Mouse (Mus musculus): ENCODE data around the gene Cog2. TPM values are rescaled to one million over a fixed set of nuclear protein-coding genes. Genes with fewer than 3 reads are reported as not detected.

The Cog2 gene
- polyA plus RNA-seq, 1 experiment from 2014 or later, result 16.5 TPM

DNA sequence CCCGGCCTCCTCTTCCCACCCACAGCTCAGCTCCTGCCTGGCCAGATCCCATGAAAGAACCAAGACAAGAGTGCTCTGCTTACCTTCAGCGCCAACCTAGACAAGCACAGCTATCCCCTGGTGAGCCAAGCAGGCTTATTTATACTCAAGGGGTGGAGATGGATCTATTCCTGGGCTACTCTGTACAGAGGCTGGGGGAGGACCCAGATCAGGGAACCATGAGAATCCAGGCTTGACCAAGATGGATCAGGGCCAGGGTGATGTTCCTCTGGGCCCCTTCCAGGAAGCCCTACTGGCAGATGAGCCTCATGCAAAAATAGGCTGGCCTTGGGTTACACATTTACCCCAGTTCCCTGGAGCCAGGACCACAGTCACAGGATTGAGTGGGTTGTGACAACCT lies 49.0 kb downstream of the Cog2 start, which contains the start of gene Agt:
Gene Agt, minus strand, starts transcription at position 114 of the 400 bp plus-strand sequence.
- Histone ChIP-seq H3K9me3 (replicated peaks) (no peaks in the 10 kb centered on the region), H3K4me1 (replicated peaks) (peaks cover 22% of the 10 kb centered on the region), H3K4me2 (peak within 1 kb of the TSS; percentile 44), H3K36me3 (replicated peaks) (no peaks in the 10 kb centered on the region), H3K9ac (peak within 1 kb of the TSS; percentile 15; the same call in 1 of the 2 replicates), H3K4me3 (replicated peaks) (peak within 1 kb of the TSS; percentile 44), H3K27me3 (no peaks in the 10 kb centered on the region), H3K27ac (replicated peaks) (peak within 1 kb of the TSS; percentile 78)
- WGBS (ENCODE audit: insufficient replicate concordance), result 57% methylated on average over 2 of the region's 2 CpGs
- ATAC-seq (ENCODE audit: insufficient read depth), result peak; percentile 66

DNA sequence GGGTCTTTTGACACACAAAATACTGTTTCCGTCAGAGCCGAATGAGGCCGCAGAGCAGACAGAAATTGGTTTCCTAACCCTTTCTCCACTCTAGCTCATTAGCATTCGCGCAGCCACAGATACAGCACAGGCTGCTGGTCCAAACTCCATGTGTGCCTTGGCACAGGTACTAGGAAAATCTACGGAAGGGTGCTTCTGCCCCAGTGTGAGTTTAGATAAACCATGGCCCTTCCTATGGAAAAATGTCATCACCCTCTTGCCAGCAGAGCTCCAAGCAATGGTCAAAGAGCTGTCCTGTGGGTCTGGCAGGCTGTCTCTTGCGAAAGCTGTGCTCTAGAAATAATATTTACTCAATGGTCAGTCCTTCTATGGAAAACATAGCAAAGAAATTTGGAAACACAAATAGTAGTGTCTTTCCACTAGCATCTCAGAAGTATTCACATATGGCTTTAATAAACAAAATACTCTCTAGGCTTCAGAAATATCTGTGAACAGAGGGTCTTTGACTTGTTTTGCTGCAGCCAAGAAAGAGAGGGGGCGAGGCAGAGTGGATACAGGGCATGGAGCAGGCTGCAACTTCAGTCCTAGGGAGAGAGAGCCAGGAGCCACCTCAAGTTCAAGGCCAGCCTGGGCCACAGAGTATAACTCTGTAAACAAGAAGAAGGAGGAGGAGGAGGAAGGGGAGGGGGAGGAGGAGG lies 51.3 kb downstream of the Cog2 start:
- H3K9me3 ChIP-seq (replicated peaks), result no peaks in the 10 kb centered on the region
- 51% methylated on average over 8 of the region's 8 CpGs for WGBS (ENCODE audit: insufficient replicate concordance)
- ATAC-seq (ENCODE audit: insufficient read depth), result peak; percentile 61
- no peaks in the 10 kb centered on the region for H3K27me3 ChIP-seq
- H3K4me1 ChIP-seq (replicated peaks), result peaks cover 18% of the 10 kb centered on the region
- no peak overlapping the region for H3K4me2 ChIP-seq
- no peak overlapping the region for H3K9ac ChIP-seq
- H3K27ac ChIP-seq (replicated peaks), result peak overlapping the region; percentile 78
- H3K4me3 ChIP-seq (replicated peaks), result no peak overlapping the region
- H3K36me3 ChIP-seq (replicated peaks), result no peaks in the 10 kb centered on the region

DNA sequence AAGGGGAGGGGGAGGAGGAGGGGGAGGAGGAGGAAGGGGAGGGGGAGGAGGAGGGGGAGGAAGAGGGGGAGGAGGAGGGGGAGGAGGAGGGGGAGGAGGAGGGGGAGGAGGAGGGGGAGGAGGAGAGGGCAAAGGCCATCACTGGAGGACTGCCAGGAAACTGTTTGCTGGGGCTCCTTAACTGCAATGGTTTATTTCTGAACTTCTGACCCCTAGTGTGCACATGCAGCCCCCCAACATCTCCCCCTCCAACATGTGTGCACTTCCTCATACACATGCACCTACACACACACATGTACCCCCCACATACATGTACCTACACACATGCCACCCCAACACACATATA lies 51.8 kb downstream of the Cog2 start:
- ATAC-seq (ENCODE audit: insufficient read depth), result no peak
- Histone ChIP-seq H3K27me3 (no peaks in the 10 kb centered on the region), H3K4me1 (replicated peaks) (peaks cover 18% of the 10 kb centered on the region), H3K36me3 (replicated peaks) (no peaks in the 10 kb centered on the region), H3K9me3 (replicated peaks) (no peaks in the 10 kb centered on the region), H3K4me2 (no peak overlapping the region), H3K4me3 (replicated peaks) (no peak overlapping the region), H3K27ac (replicated peaks) (no peak overlapping the region), H3K9ac (no peak overlapping the region)

GRCm38 (mm10) chr8:124573552-124574340 lies 53.2 kb downstream of the Cog2 start:
- peak overlapping the region; percentile 60 for H3K27ac ChIP-seq (replicated peaks)
- no peak overlapping the region for H3K9ac ChIP-seq
- ATAC-seq (ENCODE audit: insufficient read depth), result no peak
- no peaks in the 10 kb centered on the region for H3K27me3 ChIP-seq
- no peaks in the 10 kb centered on the region for H3K9me3 ChIP-seq (replicated peaks)
- no peaks in the 10 kb centered on the region for H3K36me3 ChIP-seq (replicated peaks)
- peaks cover 18% of the 10 kb centered on the region for H3K4me1 ChIP-seq (replicated peaks)
- H3K4me2 ChIP-seq, result no peak overlapping the region
- no peak overlapping the region for H3K4me3 ChIP-seq (replicated peaks)
- WGBS (ENCODE audit: insufficient replicate concordance), result 47% methylated on average over 15 of the region's 15 CpGs

GRCm38 (mm10) chr8:124575811-124576210 lies 55.2 kb downstream of the Cog2 start, which contains the start of gene Capn9:
TSS of gene Capn9 (plus strand) at chr8:124576111.
- Histone ChIP-seq H3K27me3 (no peaks in the 10 kb centered on the region), H3K4me1 (replicated peaks) (peaks cover 18% of the 10 kb centered on the region), H3K36me3 (replicated peaks) (no peaks in the 10 kb centered on the region), H3K9me3 (replicated peaks) (no peaks in the 10 kb centered on the region), H3K9ac (no peak within 1 kb of the TSS), H3K4me3 (replicated peaks) (no peak within 1 kb of the TSS), H3K27ac (replicated peaks) (no peak within 1 kb of the TSS), H3K4me2 (no peak within 1 kb of the TSS)
- 69% methylated on average over 8 of the region's 8 CpGs for WGBS (ENCODE audit: insufficient replicate concordance)
- no peak for ATAC-seq (ENCODE audit: insufficient read depth)

GRCm38 (mm10) chr8:124576751-124577150 lies 56.2 kb downstream of the Cog2 start:
- Histone ChIP-seq H3K27me3 (no peaks in the 10 kb centered on the region), H3K4me2 (no peak overlapping the region), H3K4me3 (replicated peaks) (no peak overlapping the region), H3K36me3 (replicated peaks) (no peaks in the 10 kb centered on the region), H3K27ac (replicated peaks) (no peak overlapping the region), H3K9ac (no peak overlapping the region), H3K4me1 (replicated peaks) (peaks cover 12% of the 10 kb centered on the region; the same call in 1 of the 2 replicates), H3K9me3 (replicated peaks) (no peaks in the 10 kb centered on the region)
- 50% methylated on average over 1 of the region's 1 CpGs for WGBS (ENCODE audit: insufficient replicate concordance)
- no peak for ATAC-seq (ENCODE audit: insufficient read depth)

DNA sequence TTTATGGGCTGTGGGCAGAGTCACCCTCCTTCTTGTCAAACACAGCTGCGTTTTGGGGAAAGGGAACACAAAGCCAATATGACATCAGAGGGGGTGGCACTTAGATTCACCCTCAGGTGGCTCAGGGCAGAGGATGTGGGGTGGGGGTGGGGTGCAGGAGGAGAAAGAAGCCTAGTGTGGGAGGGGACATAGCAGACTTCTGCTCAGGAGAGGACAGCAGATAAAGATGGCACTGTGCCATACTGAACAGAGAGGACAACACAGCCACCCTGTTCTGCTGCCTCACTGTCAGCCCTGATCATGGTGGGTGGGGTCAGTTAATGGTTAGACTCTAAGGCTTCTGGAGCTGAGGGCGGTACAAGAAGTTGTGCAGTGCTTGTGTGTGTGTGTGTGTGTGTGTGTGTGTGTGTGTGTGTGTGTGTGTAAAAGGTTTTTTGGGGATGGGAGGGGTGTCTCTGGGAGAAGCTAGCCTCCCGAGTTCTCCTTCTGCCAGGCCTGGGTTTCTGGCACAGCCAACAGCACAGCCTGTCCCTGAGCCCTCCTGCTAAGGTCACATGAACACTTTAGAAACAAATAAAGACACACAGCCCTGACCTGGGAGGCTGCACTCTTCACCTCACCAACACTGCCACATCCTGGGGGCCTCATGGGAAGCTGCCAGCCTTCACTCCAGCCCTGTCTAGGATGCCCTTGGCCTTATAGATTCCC lies 65.3 kb downstream of the Cog2 start:
- H3K4me3 ChIP-seq (replicated peaks), result no peak overlapping the region
- no peak overlapping the region for H3K9ac ChIP-seq
- no peaks in the 10 kb centered on the region for H3K36me3 ChIP-seq (replicated peaks)
- H3K27ac ChIP-seq (replicated peaks), result no peak overlapping the region
- ATAC-seq (ENCODE audit: insufficient read depth), result peak; percentile 44
- H3K27me3 ChIP-seq, result no peaks in the 10 kb centered on the region
- WGBS (ENCODE audit: insufficient replicate concordance), result 29% methylated on average over 3 of the region's 3 CpGs
- H3K4me2 ChIP-seq, result no peak overlapping the region
- no peaks in the 10 kb centered on the region for H3K9me3 ChIP-seq (replicated peaks)
- H3K4me1 ChIP-seq (replicated peaks), result peaks cover 8% of the 10 kb centered on the region; the same call in 1 of the 2 replicates

DNA sequence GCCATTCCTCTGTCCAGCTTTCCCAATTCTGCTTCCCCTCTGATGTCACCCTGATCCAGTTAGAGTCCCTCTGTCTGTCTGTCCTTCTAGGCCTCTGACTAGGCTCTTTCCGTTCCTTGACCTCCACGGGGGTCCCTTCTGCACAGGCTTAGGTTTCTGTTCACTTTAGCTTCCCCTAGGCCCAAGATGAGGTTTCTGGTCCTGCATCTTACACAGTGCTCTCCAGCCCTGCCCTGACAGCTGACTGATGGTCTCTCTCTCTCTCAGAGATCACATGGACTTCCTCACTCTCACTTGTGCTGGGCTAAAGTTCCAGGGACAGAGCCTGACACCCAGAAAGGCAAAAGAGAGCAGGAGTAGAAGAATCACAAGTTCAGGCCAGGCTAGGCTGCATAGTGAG lies 66.0 kb downstream of the Cog2 start:
- Histone ChIP-seq H3K4me3 (replicated peaks) (no peak overlapping the region), H3K9ac (no peak overlapping the region), H3K4me1 (replicated peaks) (peaks cover 8% of the 10 kb centered on the region; the same call in 1 of the 2 replicates), H3K27me3 (no peaks in the 10 kb centered on the region), H3K4me2 (no peak overlapping the region), H3K9me3 (replicated peaks) (no peaks in the 10 kb centered on the region), H3K27ac (replicated peaks) (no peak overlapping the region), H3K36me3 (replicated peaks) (no peaks in the 10 kb centered on the region)
- no peak for ATAC-seq (ENCODE audit: insufficient read depth)
- WGBS (ENCODE audit: insufficient replicate concordance), result 59% methylated on average over 2 of the region's 2 CpGs

DNA sequence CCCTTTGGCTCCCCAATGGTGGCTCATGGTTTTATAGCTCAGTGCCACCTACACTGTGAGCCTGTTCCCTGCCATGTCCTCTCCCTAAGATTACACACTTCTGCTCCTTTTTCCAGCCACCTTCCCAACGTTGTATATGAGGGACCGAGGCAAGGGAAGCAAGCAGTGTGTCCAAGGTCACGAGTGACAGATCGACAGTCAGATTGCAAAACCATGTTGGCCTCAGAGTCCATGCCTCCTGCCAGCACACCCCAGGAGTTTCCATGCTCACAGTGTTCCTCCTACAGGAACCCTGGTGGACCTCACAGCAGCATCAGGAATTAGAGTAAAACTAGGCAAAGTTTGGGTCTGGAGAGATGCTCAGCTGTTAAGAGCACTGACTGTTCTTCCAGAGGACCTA lies 68.8 kb downstream of the Cog2 start:
- no peak overlapping the region for H3K4me3 ChIP-seq (replicated peaks)
- ATAC-seq (ENCODE audit: insufficient read depth), result peak; percentile 29; the same call in 1 of the 2 replicates
- no peak overlapping the region for H3K4me2 ChIP-seq
- no peaks in the 10 kb centered on the region for H3K36me3 ChIP-seq (replicated peaks)
- H3K4me1 ChIP-seq (replicated peaks), result peaks cover 8% of the 10 kb centered on the region; the same call in 1 of the 2 replicates
- no peak overlapping the region for H3K9ac ChIP-seq
- H3K27me3 ChIP-seq, result no peaks in the 10 kb centered on the region
- no peaks in the 10 kb centered on the region for H3K9me3 ChIP-seq (replicated peaks)
- whole genome bisulfite sequencing (ENCODE audit: insufficient replicate concordance), result 42% methylated on average over 4 of the region's 4 CpGs
- H3K27ac ChIP-seq (replicated peaks), result no peak overlapping the region
